Mouse (Mus musculus) frontal cortex, postnatal 25 days (tissue): Measurements from ENCODE around the gene Selplg.

Experiments
- DNase-seq, 2 experiments: peaks; one replicate each; pipeline ENCODE4 v3.0.0; 2022; ENCODE audit warnings: low spot score in 2 of 2

Gene Selplg

GRCm38 (mm10) chr5:113771213-113772162 lies 61.0 kb downstream of the Selplg start:
- peak; percentile 80 for DNase-seq

- no peak for DNase-seq
Observed at GRCm38 (mm10) chr5:113768806-113769205, 63.6 kb downstream of the Selplg start.
